32 mouse cellular contexts compared by ENCODE assay signal in genomic region chr12:34949066-34949706, GRCm38 (mm10). TPM values are rescaled to one million over a fixed set of nuclear protein-coding genes. Genes with fewer than 3 reads are reported as not detected.
A peak's percentile ranks its signal among the peaks of the same experiment; 100 is the strongest.
DNase-seq lines count a peak whose midpoint lies in the region; ATAC-seq and TF ChIP-seq lines count a peak whose summit lies in the region.
"Had no signal": no experiment of that assay in that cellular context is flagged by ENCODE, and none has a peak within 500 bp of the region (broad histone marks: within the 10 kb centered on the region; RNA-seq: fewer than 3 reads in every experiment).

No protein-coding gene starts in this region.

- DNase-seq in CD4-positive, CD25-positive, alpha-beta regulatory T cell, adult 2 months (ENCODE audit: low read depth, low spot score): peak; percentile 62
- peak; percentile 25 for DNase-seq in splenic B cell, adult 2 months (ENCODE audit: low read depth, low spot score)
- DNase-seq in cerebellum, adult 8-10 months: no peak
- no peak for DNase-seq in spleen, postnatal 10 days (ENCODE audit: low spot score in 2 of 2)
- DNase-seq in layer of hippocampus, adult 2 months (ENCODE audit: low spot score in 2 of 2): no peak
- DNase-seq: adrenal gland, adult 2 months; adrenal gland, postnatal 14 days; cerebellum, adult 11 months; cerebellum, adult 2 months; cerebellum, postnatal 10 days; cerebellum, postnatal 36 days; forebrain, postnatal 0 days; gastrocnemius, postnatal 25 days; heart, adult 2 months; heart, postnatal 14 days; heart, postnatal 4 days had no signal

- no peaks in the 10 kb centered on the region for H3K36me3 ChIP-seq in splenic B cell, adult 2 months (ENCODE audit: control insufficient read depth, insufficient read depth, low read length, poor library complexity, severe bottlenecking)
- H3K36me3 ChIP-seq: heart, embryonic 10.5 days; heart, embryonic 13.5 days; intestine, embryonic 15.5 days had no signal

- H3K27ac ChIP-seq in layer of hippocampus, adult 2 months: no peak overlapping the region
- H3K27ac ChIP-seq: heart, adult 2 months; heart, embryonic 10.5 days; heart, embryonic 13.5 days; hindbrain, embryonic 14.5 days; hindbrain, postnatal 0 days; intestine, embryonic 15.5 days had no signal

- no peak for TF ChIP-seq CTCF in layer of hippocampus, adult 2 months (conservative IDR thresholded peaks at IDR 0.05)

- peak; percentile 45; the same call in 1 of the 2 replicates for ATAC-seq in common myeloid progenitor, adult 5-6 weeks (replicated peaks; ENCODE audit: low read depth, poor library complexity, severe bottlenecking)
- ATAC-seq in inflammation-experienced regulatory T-cells, adult 6 months: peak; percentile 72
- ATAC-seq: forebrain, embryonic 14.5 days; forebrain, postnatal 0 days; hindbrain, postnatal 0 days; intestine, embryonic 15.5 days had no signal

- no peak overlapping the region for H3K4me3 ChIP-seq in layer of hippocampus, adult 2 months
- H3K4me3 ChIP-seq: heart, adult 2 months; heart, embryonic 10.5 days; heart, embryonic 13.5 days; intestine, embryonic 15.5 days had no signal

- H3K27me3 ChIP-seq in splenic B cell, adult 2 months (ENCODE audit: control insufficient read depth, insufficient read depth, low read length, poor library complexity, severe bottlenecking): no peaks in the 10 kb centered on the region
- H3K27me3 ChIP-seq: heart, embryonic 13.5 days; intestine, embryonic 15.5 days had no signal

RNA-seq across cellular contexts. Expression of gene Hdac9, which starts 32.3 kb away (rescaled TPM):
- 7.8 and 12.2 TPM in 2 replicates for total RNA-seq in common myeloid progenitor, adult 5-6 weeks (2017)
- 1 to 10 TPM in 2 of 3 experiments, under 1 TPM in 1; 0.36 to 1.3 (median 1.1) TPM for polyA plus RNA-seq in inflammation-experienced regulatory T-cells, adult 6 months (2017; shearing (Covaris generic))
- total RNA-seq in layer of hippocampus, adult 2 months (2021): 10 to 100 TPM; 34.7 to 35.2 TPM

RNA-seq across cellular contexts. Expression of gene Prps1l1, which starts 35.4 kb away (rescaled TPM):
- total RNA-seq in common myeloid progenitor, adult 5-6 weeks (2017): 0.55 TPM in 1 of 2 replicates, not detected in the other
- 1 to 10 TPM in 1 of 3 experiments, under 1 TPM in 2; 0.70 to 5.8 (median 0.79) TPM for polyA plus RNA-seq in inflammation-experienced regulatory T-cells, adult 6 months (2017; shearing (Covaris generic))
- not detected for total RNA-seq in layer of hippocampus, adult 2 months (2021)
- total RNA-seq: adrenal gland, adult 2 months; adrenal gland, postnatal 14 days; adrenal gland, postnatal 4 days; forebrain, postnatal 0 days; gastrocnemius, adult 8-10 months; gastrocnemius, postnatal 25 days; heart, adult 2 months; heart, postnatal 14 days; heart, postnatal 4 days; hindbrain, postnatal 0 days; MEL had no signal
- polyA plus RNA-seq: adrenal gland, adult 2 months; cerebellum, adult 2 months; embryonic facial prominence, embryonic 11.5 days; embryonic facial prominence, embryonic 14.5 days; forebrain, embryonic 11.5 days; forebrain, embryonic 14.5 days; forebrain, postnatal 0 days; frontal cortex, adult 2 months; heart, adult 2 months; heart, embryonic 10.5 days; heart, embryonic 13.5 days; hindbrain, embryonic 11.5 days; hindbrain, embryonic 14.5 days; hindbrain, postnatal 0 days; intestine, embryonic 15.5 days had no signal

Comparison
In these comparisons a context has a peak if more than half of its experiments do, and no peak if none do; other contexts are left out.
1. DNase-seq: peak in CD4-positive, CD25-positive, alpha-beta regulatory T cell, adult 2 months (single experiment) and splenic B cell, adult 2 months (single experiment); none in cerebellum, adult 8-10 months (single experiment), spleen, postnatal 10 days (0 of 2) and layer of hippocampus, adult 2 months (0 of 2).